Mouse (Mus musculus) myocyte (in vitro differentiated cells): Measurements from ENCODE around the gene Ccdc86. TPM values are rescaled to one million over a fixed set of nuclear protein-coding genes. Genes with fewer than 3 reads are reported as not detected.
A peak's percentile ranks its signal among the peaks of the same experiment; 100 is the strongest.

Source experiments
- H3K27me3 ChIP-seq: one replicate; pipeline ENCODE4 v1.6.1; 2011; ENCODE audit not compliant: control insufficient read depth, insufficient read depth, insufficient read length
- H3K36me3 ChIP-seq: one replicate; pipeline ENCODE4 v1.6.1; 2011; ENCODE audit not compliant: control insufficient read depth, insufficient read depth
- H3K4me2 ChIP-seq: one replicate; pipeline ENCODE4 v1.6.1; 2011; ENCODE audit warnings: low read depth, control low read depth
- H3K4me3 ChIP-seq: one replicate; pipeline ENCODE4 v1.5.1; 2011; ENCODE audit warnings: mild to moderate bottlenecking, control low read depth, moderate library complexity
- H3K79me2 ChIP-seq: one replicate; pipeline ENCODE4 v1.6.1; 2011; ENCODE audit not compliant: control insufficient read depth, insufficient read depth
- H3ac ChIP-seq: one replicate; pipeline ENCODE4 v1.6.1; 2011; ENCODE audit not compliant: control insufficient read depth, insufficient read length
- CEBPB ChIP-seq: IDR thresholded peaks from 2 replicates; pipeline ENCODE4 v1.6.1; 2011; ENCODE audit warnings: mild to moderate bottlenecking, moderate library complexity; ENCODE audit not compliant: poor library complexity, insufficient read depth, severe bottlenecking
- E2F4 ChIP-seq: IDR thresholded peaks from one replicate; pipeline ENCODE4 v1.6.1; 2011; ENCODE audit warnings: mild to moderate bottlenecking, control low read depth, moderate library complexity; ENCODE audit not compliant: insufficient read depth
- MAX ChIP-seq: IDR thresholded peaks from one replicate; pipeline ENCODE4 v1.6.1; 2011; ENCODE audit warnings: low read depth, mild to moderate bottlenecking, control low read depth
- MYOD1 ChIP-seq, 3 experiments: IDR thresholded peaks; one replicate each; pipeline ENCODE4 v1.6.1; 2011; ENCODE audit warnings: control low read depth in 2 of 3, low read depth in 2 of 3, mild to moderate bottlenecking in 2 of 3, moderate library complexity in 1 of 3; ENCODE audit not compliant: insufficient read length in 2 of 3, control insufficient read depth in 1 of 3
- MYOG ChIP-seq, 3 experiments: IDR thresholded peaks; one replicate each; pipeline ENCODE4 v1.6.1; 2011; ENCODE audit warnings: control low read depth in 2 of 3, low read depth in 2 of 3, mild to moderate bottlenecking in 2 of 3; ENCODE audit not compliant: insufficient read length in 2 of 3, control insufficient read depth in 1 of 3, insufficient read depth in 1 of 3
- POLR2A ChIP-seq: IDR thresholded peaks from one replicate; pipeline ENCODE4 v1.6.1; 2011; ENCODE audit warnings: low read depth, mild to moderate bottlenecking, control low read depth, moderate library complexity; ENCODE audit not compliant: insufficient read length
- POLR2AphosphoS2 ChIP-seq: IDR thresholded peaks from one replicate; pipeline ENCODE4 v1.6.1; 2011; ENCODE audit warnings: low read depth, control low read depth; ENCODE audit not compliant: insufficient read length
- REST ChIP-seq: IDR thresholded peaks from one replicate; pipeline ENCODE4 v1.6.1; 2011; ENCODE audit warnings: mild to moderate bottlenecking, control low read depth, moderate library complexity; ENCODE audit not compliant: insufficient read depth, insufficient read length
- SRF ChIP-seq: IDR thresholded peaks from one replicate; pipeline ENCODE4 v1.6.1; 2011; ENCODE audit warnings: low read depth; ENCODE audit not compliant: control insufficient read depth, insufficient read length
- TCF12 ChIP-seq: IDR thresholded peaks from one replicate; pipeline ENCODE4 v1.6.1; 2011; ENCODE audit warnings: mild to moderate bottlenecking, control low read depth; ENCODE audit not compliant: poor library complexity, insufficient read depth, severe bottlenecking
- TCF3 ChIP-seq: IDR thresholded peaks from one replicate; pipeline ENCODE4 v1.6.1; 2011; ENCODE audit warnings: low read depth, control low read depth; ENCODE audit not compliant: insufficient read length
- USF1 ChIP-seq: IDR thresholded peaks from one replicate; pipeline ENCODE4 v1.6.1; 2011; ENCODE audit warnings: low read depth, mild to moderate bottlenecking, control low read depth, moderate library complexity
- polyA plus RNA-seq: library from polyadenylated mRNA; unstranded; fragments of >200 nt; fragmentation: generic; extraction: Trizol; gene quantifications from one replicate; pipeline ENCODE4 v1.2.1, GENCODE M21; 2012; ENCODE audit warnings: missing spikeins

Gene Ccdc86
- polyA plus RNA-seq, 1 experiment, result 33.1 TPM

DNA sequence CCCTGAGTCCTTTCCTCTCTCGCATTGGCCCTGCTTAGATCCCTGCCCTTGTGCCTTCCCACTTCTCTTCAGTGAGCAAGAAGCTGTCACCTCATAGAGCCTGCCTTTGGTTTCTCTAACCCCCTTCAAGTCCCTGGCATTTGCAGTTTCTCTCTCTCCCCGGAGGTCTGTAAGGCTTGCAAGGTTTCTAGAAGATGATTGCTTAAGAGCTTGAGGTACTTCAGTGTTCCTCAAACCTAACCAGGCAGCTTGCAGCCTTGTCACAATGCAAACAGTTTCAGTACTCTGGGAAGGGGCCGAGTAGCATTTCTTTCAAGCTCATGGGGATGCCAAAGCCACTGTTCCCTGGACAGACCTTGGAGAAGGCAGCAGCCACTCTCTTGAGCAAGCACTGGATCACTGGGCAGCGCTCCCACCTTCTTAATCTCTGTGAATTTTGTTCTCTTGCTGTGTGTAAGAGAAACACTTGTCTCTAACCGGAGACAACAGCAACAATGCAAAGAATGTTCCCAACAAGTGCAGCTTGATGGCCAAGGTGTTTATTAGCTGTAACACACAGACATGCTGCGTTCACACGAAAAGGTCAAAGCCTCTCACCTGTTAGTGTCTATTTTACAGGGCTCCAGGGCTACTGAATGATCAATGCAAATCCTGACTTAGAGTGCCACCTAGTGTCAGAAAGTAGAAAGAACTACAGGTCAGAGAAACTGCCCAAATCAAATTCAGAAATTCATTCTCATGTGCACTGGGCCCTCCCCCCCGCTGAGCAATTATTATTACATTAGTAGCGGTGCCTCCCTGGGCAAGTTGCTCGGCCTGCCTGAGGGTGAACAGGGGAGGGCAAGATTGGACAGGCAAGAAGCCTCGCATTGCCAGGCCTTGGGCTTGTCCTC, 10.3 kb upstream of the Ccdc86 start:
- H3K4me3 ChIP-seq, result no peak overlapping the region
- no peak for TF ChIP-seq TCF12
- no peak for TF ChIP-seq CEBPB
- TF ChIP-seq POLR2A, result no peak
- no peak for TF ChIP-seq MAX
- TF ChIP-seq TCF3, result no peak
- peak in 1 of 3 experiments; percentile 31 for TF ChIP-seq MYOG (IDR thresholded peaks at IDR 0.05; ENCODE audit: control insufficient read depth in 1 of 3, insufficient read depth in 1 of 3, insufficient read length in 2 of 3, low read depth in 2 of 3)
- TF ChIP-seq USF1, result no peak
- no peak for TF ChIP-seq E2F4
- TF ChIP-seq POLR2AphosphoS2, result no peak
- TF ChIP-seq SRF, result no peak
- no peak for TF ChIP-seq REST
- peak; percentile 91 to 96 (median 93) for TF ChIP-seq MYOD1 (IDR thresholded peaks at IDR 0.05; ENCODE audit: control insufficient read depth in 1 of 3, insufficient read length in 2 of 3, low read depth in 2 of 3)
- H3K27me3 ChIP-seq, result peaks cover 33% of the 10 kb centered on the region
- H3K4me2 ChIP-seq, result peak overlapping the region; percentile 21
- no peaks in the 10 kb centered on the region for H3K79me2 ChIP-seq
- no peak overlapping the region for H3ac ChIP-seq
- H3K36me3 ChIP-seq, result no peaks in the 10 kb centered on the region

DNA sequence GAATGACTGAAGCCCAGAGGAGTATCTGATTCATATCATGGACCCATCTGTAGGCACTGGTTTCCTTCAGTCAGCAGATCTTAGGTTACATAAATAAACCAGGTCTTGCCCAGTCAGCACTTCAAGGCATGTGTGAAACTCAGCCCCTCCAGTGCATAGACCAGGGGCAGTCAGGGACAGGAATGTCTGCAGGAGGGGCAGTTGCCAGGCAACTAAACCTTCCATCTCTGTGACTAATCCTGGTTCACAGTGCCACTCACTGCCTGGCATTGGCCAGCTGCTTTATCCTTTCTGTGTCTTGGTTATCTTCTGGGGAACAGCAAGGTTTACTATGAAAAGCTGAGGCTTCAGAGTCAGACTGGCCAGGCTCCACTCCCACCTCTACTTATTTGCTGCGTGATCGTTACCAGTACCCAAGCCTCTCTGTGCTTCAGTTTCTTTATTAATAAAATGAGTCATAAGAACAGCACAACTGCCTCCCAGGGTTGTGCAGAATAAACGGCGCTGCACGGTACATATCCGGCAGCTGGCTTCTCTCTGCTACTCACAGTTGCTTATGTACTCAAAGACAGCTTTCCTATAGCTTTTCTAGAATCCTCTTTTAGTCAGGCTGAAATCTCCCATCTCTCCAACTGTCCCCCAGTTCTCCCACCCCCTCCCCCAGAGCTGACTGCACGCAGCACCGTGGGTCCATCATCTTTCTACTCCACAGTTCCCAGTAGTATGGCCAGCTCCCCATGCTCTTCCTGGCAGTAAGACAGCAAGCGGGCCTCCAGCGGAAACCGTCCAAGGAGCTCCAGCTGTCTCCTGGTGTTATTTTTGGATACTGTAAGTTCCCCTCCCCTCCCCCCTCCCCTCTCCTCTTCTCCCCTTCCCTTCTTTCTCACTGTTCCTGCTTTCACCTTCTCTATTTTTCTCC, 3.2 kb upstream of the Ccdc86 start:
- H3K27me3 ChIP-seq, result no peaks in the 10 kb centered on the region
- H3K4me2 ChIP-seq, result peak overlapping the region; percentile 72
- TF ChIP-seq MYOG (IDR thresholded peaks at IDR 0.05; ENCODE audit: control insufficient read depth in 1 of 3, insufficient read depth in 1 of 3, insufficient read length in 2 of 3, low read depth in 2 of 3) (peak in 2 of 3 experiments; percentile 80 to 82), MYOD1 (IDR thresholded peaks at IDR 0.05; ENCODE audit: control insufficient read depth in 1 of 3, insufficient read length in 2 of 3, low read depth in 2 of 3) (peak; percentile 54 to 77 (median 56)), TCF12 (no peak)

GRCm38 (mm10) chr19:10949558-10949957, 492 bp upstream of the Ccdc86 start:
- H3K4me3 ChIP-seq, result peak overlapping the region; percentile 95
- H3K27me3 ChIP-seq, result no peaks in the 10 kb centered on the region
- H3K79me2 ChIP-seq, result peaks cover 30% of the 10 kb centered on the region
- H3ac ChIP-seq, result no peak overlapping the region
- H3K36me3 ChIP-seq, result no peaks in the 10 kb centered on the region
- TF ChIP-seq MAX (no peak), USF1 (no peak), REST (no peak), TCF3 (no peak), MYOG (IDR thresholded peaks at IDR 0.05; ENCODE audit: control insufficient read depth in 1 of 3, insufficient read depth in 1 of 3, insufficient read length in 2 of 3, low read depth in 2 of 3) (no peak), POLR2AphosphoS2 (no peak), CEBPB (no peak), TCF12 (no peak), E2F4 (no peak), MYOD1 (IDR thresholded peaks at IDR 0.05; ENCODE audit: control insufficient read depth in 1 of 3, insufficient read length in 2 of 3, low read depth in 2 of 3) (no peak), SRF (no peak), POLR2A (no peak)
- peak overlapping the region; percentile 86 for H3K4me2 ChIP-seq

More for the DNA sequence above, 3.2 kb upstream of the Ccdc86 start:
- H3K79me2 ChIP-seq, result peaks cover 14% of the 10 kb centered on the region
- no peak overlapping the region for H3K4me3 ChIP-seq
- H3ac ChIP-seq, result no peak overlapping the region
- no peaks in the 10 kb centered on the region for H3K36me3 ChIP-seq

DNA sequence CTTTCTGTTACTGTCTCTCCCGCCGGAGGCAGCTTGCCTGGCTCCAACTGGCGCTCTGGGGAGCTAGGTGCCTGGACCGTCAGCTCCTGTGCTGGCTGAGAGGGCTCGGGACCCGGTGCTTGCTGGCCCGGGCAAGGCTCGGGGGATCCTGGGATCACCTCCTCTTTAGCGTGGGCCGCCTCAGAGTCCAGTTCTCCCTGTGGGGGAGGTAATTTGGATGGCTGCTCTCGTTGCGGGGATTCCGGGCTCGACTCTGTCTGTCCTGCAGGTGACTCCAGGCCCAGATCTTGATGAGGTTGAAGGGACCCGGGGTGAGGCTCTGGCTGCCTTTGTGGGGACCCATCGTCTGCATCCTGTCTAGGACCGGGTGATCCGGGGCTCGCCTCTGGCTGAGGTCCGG, 650 bp downstream of the Ccdc86 start:
- Histone ChIP-seq H3K4me3 (peak overlapping the region; percentile 95), H3K27me3 (no peaks in the 10 kb centered on the region), H3ac (peak overlapping the region; percentile 34), H3K36me3 (no peaks in the 10 kb centered on the region), H3K4me2 (peak overlapping the region; percentile 82), H3K79me2 (peaks cover 30% of the 10 kb centered on the region)
- no peak for TF ChIP-seq MAX
- no peak for TF ChIP-seq CEBPB
- TF ChIP-seq POLR2A, result no peak
- TF ChIP-seq SRF, result no peak
- no peak for TF ChIP-seq MYOD1 (IDR thresholded peaks at IDR 0.05; ENCODE audit: control insufficient read depth in 1 of 3, insufficient read length in 2 of 3, low read depth in 2 of 3)
- TF ChIP-seq MYOG (IDR thresholded peaks at IDR 0.05; ENCODE audit: control insufficient read depth in 1 of 3, insufficient read depth in 1 of 3, insufficient read length in 2 of 3, low read depth in 2 of 3), result no peak
- TF ChIP-seq REST, result no peak
- no peak for TF ChIP-seq POLR2AphosphoS2
- no peak for TF ChIP-seq USF1
- no peak for TF ChIP-seq TCF3
- no peak for TF ChIP-seq TCF12
